Mouse (Mus musculus): Measurements from ENCODE around the gene Psmc3.

- TF ChIP-seq POLR2A (IDR thresholded peaks at IDR 0.05; ENCODE audit: extremely low read depth, insufficient read depth, low read length) (no peak), CTCF (IDR thresholded peaks at IDR 0.05; ENCODE audit: low read depth, low read length) (peak; percentile 96)
Observed at GRCm38 (mm10) chr2:91101124-91101740, 47.4 kb downstream of the Psmc3 start.

Measured in liver, adult 2 months (tissue).